Mouse (Mus musculus): ENCODE results near the gene 1700037C18Rik. TPM values are rescaled to one million over a fixed set of nuclear protein-coding genes. Genes with fewer than 3 reads are reported as not detected.

1700037C18Rik gene
- total and polyA plus RNA-seq, 3 experiments: 3.5 to 7.2 TPM; not detected in 1

DNA sequence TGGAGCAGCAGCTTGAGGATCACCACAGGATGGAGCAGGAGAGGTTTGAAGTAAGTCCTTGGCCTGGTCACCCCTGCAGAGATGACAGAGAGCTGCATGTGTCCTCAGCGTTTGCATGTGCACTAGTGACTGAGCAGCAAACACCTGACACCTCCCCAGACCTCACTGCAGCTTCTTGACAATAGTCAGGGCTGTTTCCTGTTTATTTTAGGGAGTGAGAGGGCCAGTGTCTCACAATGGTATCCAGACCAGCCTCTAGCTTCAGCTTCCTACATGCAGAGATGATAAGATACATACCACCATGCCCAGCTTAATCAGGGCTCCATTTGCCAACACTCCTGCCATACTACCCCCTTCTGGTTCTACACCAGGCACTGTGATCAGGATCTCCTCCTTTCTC lies 20.1 kb upstream of the 1700037C18Rik start:
- H3K36me3 ChIP-seq (ENCODE audit: control insufficient read depth in 1 of 2, insufficient read depth in 2 of 2, low read length in 2 of 2): peaks cover 0 to 20% of the 10 kb centered on the region in 2 experiments; a peak in 2 of 4 replicates
- no peak for DNase-seq (ENCODE audit: low read depth, low spot score)

GRCm38 (mm10) chr16:3923966-3924365 lies 15.5 kb upstream of the 1700037C18Rik start:
- Histone ChIP-seq H3K9ac (ENCODE audit: control insufficient read depth, low read depth, low read length, poor library complexity, severe bottlenecking) (no peak overlapping the region), H3K79me2 (ENCODE audit: control insufficient read depth, insufficient read depth, low read length, poor library complexity) (no peaks in the 10 kb centered on the region), H3K9me3 (replicated peaks; ENCODE audit: insufficient read depth, low read length) (no peaks in the 10 kb centered on the region), H3K4me1 (ENCODE audit: control insufficient read depth in 1 of 2, insufficient read depth in 2 of 2, low read length in 2 of 2) (peaks cover 0 to 2% of the 10 kb centered on the region in 2 experiments; a peak in 1 of 4 replicates), H3K36me3 (ENCODE audit: control insufficient read depth in 1 of 2, insufficient read depth in 2 of 2, low read length in 2 of 2) (peaks cover 0 to 24% of the 10 kb centered on the region in 2 experiments; a peak in 2 of 4 replicates), H3K4me3 (ENCODE audit: control insufficient read depth in 1 of 2, insufficient read depth in 1 of 2, low read depth in 2 of 2, low read length in 2 of 2) (no peak overlapping the region), H3K27me3 (ENCODE audit: control insufficient read depth in 1 of 2, insufficient read depth in 2 of 2, low read length in 2 of 2) (no peaks in the 10 kb centered on the region), H3K27ac (ENCODE audit: control insufficient read depth, low read depth, low read length) (no peak overlapping the region)
- DNase-seq (ENCODE audit: low read depth, low spot score): no peak
- TF ChIP-seq RAD21 (IDR thresholded peaks at IDR 0.05; ENCODE audit: low read depth, low read length) (no peak), EP300 (IDR thresholded peaks at IDR 0.05; ENCODE audit: low read depth in 1 of 2, low read length in 2 of 2) (no peak), ZNF384 (IDR thresholded peaks at IDR 0.05; ENCODE audit: low read depth, low read length) (no peak), TAL1 (IDR thresholded peaks at IDR 0.05; ENCODE audit: low read length) (no peak), TCF12 (IDR thresholded peaks at IDR 0.05; ENCODE audit: low read depth, low read length) (no peak), ELF1 (IDR thresholded peaks at IDR 0.05; ENCODE audit: low read depth, low read length) (no peak), CHD1 (IDR thresholded peaks at IDR 0.05; ENCODE audit: low read depth, low read length) (no peak), UBTF (IDR thresholded peaks at IDR 0.05; ENCODE audit: borderline replicate concordance, insufficient read depth, low read depth, low read length) (no peak), MAFK (IDR thresholded peaks at IDR 0.05; ENCODE audit: borderline replicate concordance, low read depth, low read length) (no peak), TBP (IDR thresholded peaks at IDR 0.05; ENCODE audit: low read depth, low read length) (no peak), GABPA (IDR thresholded peaks at IDR 0.05; ENCODE audit: low read depth, low read length) (no peak), POLR2AphosphoS5 (IDR thresholded peaks at IDR 0.05; ENCODE audit: borderline replicate concordance, low read depth, low read length) (no peak), MXI1 (IDR thresholded peaks at IDR 0.05; ENCODE audit: low read depth, low read length) (no peak), MEF2A (IDR thresholded peaks at IDR 0.05; ENCODE audit: extremely low read depth, insufficient replicate concordance, low read depth, low read length, poor library complexity, severe bottlenecking) (no peak), HCFC1 (IDR thresholded peaks at IDR 0.05; ENCODE audit: low read depth, low read length) (no peak), E2F4 (IDR thresholded peaks at IDR 0.05; ENCODE audit: borderline replicate concordance, low read depth, low read length) (no peak), SIN3A (IDR thresholded peaks at IDR 0.05; ENCODE audit: low read length) (no peak)

More for the DNA sequence above, 20.1 kb upstream of the 1700037C18Rik start:
- Histone ChIP-seq H3K79me2 (ENCODE audit: control insufficient read depth, insufficient read depth, low read length, poor library complexity) (no peaks in the 10 kb centered on the region), H3K9ac (ENCODE audit: control insufficient read depth, low read depth, low read length, poor library complexity, severe bottlenecking) (no peak overlapping the region), H3K9me3 (replicated peaks; ENCODE audit: insufficient read depth, low read length) (no peaks in the 10 kb centered on the region), H3K4me3 (ENCODE audit: control insufficient read depth in 1 of 2, insufficient read depth in 1 of 2, low read depth in 2 of 2, low read length in 2 of 2) (no peak overlapping the region), H3K27ac (ENCODE audit: control insufficient read depth, low read depth, low read length) (no peak overlapping the region), H3K27me3 (ENCODE audit: control insufficient read depth in 1 of 2, insufficient read depth in 2 of 2, low read length in 2 of 2) (no peaks in the 10 kb centered on the region), H3K4me1 (ENCODE audit: control insufficient read depth in 1 of 2, insufficient read depth in 2 of 2, low read length in 2 of 2) (peaks cover 0 to 2% of the 10 kb centered on the region in 2 experiments; a peak in 1 of 4 replicates)
- TF ChIP-seq SIN3A (IDR thresholded peaks at IDR 0.05; ENCODE audit: low read length) (no peak), ZNF384 (IDR thresholded peaks at IDR 0.05; ENCODE audit: low read depth, low read length) (no peak), POLR2A (IDR thresholded peaks at IDR 0.05; ENCODE audit: control insufficient read depth in 1 of 2, insufficient read depth in 1 of 2, low read depth in 1 of 2, low read length in 2 of 2, poor library complexity in 1 of 2) (no peak), MAX (IDR thresholded peaks at IDR 0.05; ENCODE audit: low read length) (no peak)

All from MEL (cell line).